Mouse (Mus musculus): Measurements from ENCODE around the gene Arfgef2.

- TF ChIP-seq CTCF (IDR thresholded peaks at IDR 0.05; ENCODE audit: borderline replicate concordance, insufficient read depth, low read depth, low read length) (no peak), POLR2A (IDR thresholded peaks at IDR 0.05; ENCODE audit: borderline replicate concordance, insufficient read depth, low read length) (no peak)
Measured at GRCm38 (mm10) chr2:166874675-166875280, 69.4 kb downstream of the Arfgef2 start.
